Mouse (Mus musculus) lung, postnatal 0 days (tissue): ENCODE results near the gene Olfr718-ps1.
"Not testable (repeated sequence)": the region's sequence is repeated elsewhere in the genome, so short reads cannot be mapped to it uniquely, and the experiment has no call there.

Source experiments
- CTCF ChIP-seq: IDR thresholded peaks from 2 replicates; pipeline ENCODE4 v1.5.1; 2016; ENCODE audit warnings: antibody characterized with exemption, mild to moderate bottlenecking
- EP300 ChIP-seq: IDR thresholded peaks from 2 replicates; pipeline ENCODE4 v1.6.1; 2016; ENCODE audit warnings: antibody characterized with exemption, mild to moderate bottlenecking, control low read depth

GRCm38 (mm10) chr5:143188014-143188413 is 40.6 kb upstream of the Olfr718-ps1 start:
- not testable (repeated sequence) for TF ChIP-seq CTCF, EP300
